Mouse (Mus musculus) liver, postnatal 0 days (tissue): ENCODE measurements around the gene Olfr722. TPM values are rescaled to one million over a fixed set of nuclear protein-coding genes. Genes with fewer than 3 reads are reported as not detected.
"Not testable (repeated sequence)": the region's sequence is repeated elsewhere in the genome, so short reads cannot be mapped to it uniquely, and the experiment has no call there.

ENCODE experiments used
- ATAC-seq: fragments of 200-750 bp; cut with Nextera tagmentation; 2 replicates; pipeline ENCODE4 v1.8.0; 2017; ENCODE audit warnings: mild to moderate bottlenecking, moderate library complexity
- DNase-seq: peaks from one replicate; pipeline ENCODE4 v3.0.0-alpha.2; 2016
- H3K27ac ChIP-seq: fragments of 300-500 bp; sonication (generic); 2 replicates; pipeline ENCODE4 v1.5.1; 2014; ENCODE audit warnings: antibody characterized with exemption, moderate library complexity, mild to moderate bottlenecking, low read depth
- H3K27me3 ChIP-seq: fragments of 300-500 bp; sonication (generic); 2 replicates; pipeline ENCODE4 v1.6.1; 2014; ENCODE audit warnings: low read length, control low read depth, mixed read lengths; ENCODE audit not compliant: insufficient read depth
- H3K36me3 ChIP-seq: fragments of 300-500 bp; sonication (generic); replicated peaks from 2 replicates; pipeline ENCODE4 v1.6.1; 2014; ENCODE audit warnings: mild to moderate bottlenecking, control low read depth, low read length, moderate library complexity, mixed read lengths; ENCODE audit not compliant: insufficient read depth
- H3K4me1 ChIP-seq: fragments of 300-500 bp; sonication (generic); 2 replicates; pipeline ENCODE4 v1.6.1; 2014; ENCODE audit warnings: antibody characterized with exemption, mild to moderate bottlenecking, control low read depth; ENCODE audit not compliant: insufficient read depth
- H3K4me2 ChIP-seq: fragments of 300-500 bp; sonication (generic); 2 replicates; pipeline ENCODE4 v1.6.1; 2014; ENCODE audit warnings: low read depth, mild to moderate bottlenecking, low read length, moderate library complexity, mixed read lengths
- H3K4me3 ChIP-seq: fragments of 300-500 bp; sonication (generic); 2 replicates; pipeline ENCODE4 v1.5.1; 2014; ENCODE audit warnings: low read depth, low read length
- H3K9ac ChIP-seq: fragments of 300-500 bp; sonication (generic); replicated peaks from 2 replicates; pipeline ENCODE4 v1.6.1; 2014; ENCODE audit warnings: mild to moderate bottlenecking, moderate library complexity
- H3K9me3 ChIP-seq: fragments of 300-500 bp; sonication (generic); 2 replicates; pipeline ENCODE4 v1.6.1; 2016; ENCODE audit warnings: mild to moderate bottlenecking, control low read depth, low read length, mixed read lengths
- CTCF ChIP-seq: sonication (generic); IDR thresholded peaks from 2 replicates; pipeline ENCODE4 v1.5.1; 2016; ENCODE audit warnings: antibody characterized with exemption, low read depth
- EP300 ChIP-seq: IDR thresholded peaks from 2 replicates; pipeline ENCODE4 v1.6.1; 2016; ENCODE audit warnings: antibody characterized with exemption, low read depth, mild to moderate bottlenecking
- polyA plus RNA-seq: library from polyadenylated mRNA; unstranded; fragments of >200 nt; fragmentation: Nextera tagmentation; extraction: Ambion mirVana; gene quantifications from 2 replicates; pipeline ENCODE4 v1.2.1, GENCODE M21; 2015

Olfr722 gene
- polyA plus RNA-seq, result not detected in 2 replicates

DNA sequence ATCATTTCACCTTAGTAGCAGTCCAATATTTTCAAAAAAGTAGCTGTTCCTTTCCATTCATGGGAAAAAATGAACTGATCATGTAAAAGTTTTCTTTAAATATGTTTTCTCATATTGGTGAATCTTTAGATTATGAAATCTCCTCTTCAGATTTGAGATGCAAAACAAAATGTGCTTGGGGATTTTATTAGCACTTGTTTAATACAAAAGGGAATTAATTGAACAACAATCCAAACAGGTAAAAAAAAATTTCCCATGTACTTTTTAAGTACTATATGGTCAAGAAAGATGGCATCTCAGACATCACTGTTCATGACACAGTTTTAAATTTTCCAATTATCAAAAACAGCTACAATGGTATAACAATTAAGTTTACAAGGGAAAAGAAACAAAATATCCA is at the start of gene Olfr722:
Olfr722 (minus strand) TSS at position 101 of the 400 bp plus-strand sequence.
- H3K27me3 ChIP-seq, result no peaks in the 10 kb centered on the region

DNA sequence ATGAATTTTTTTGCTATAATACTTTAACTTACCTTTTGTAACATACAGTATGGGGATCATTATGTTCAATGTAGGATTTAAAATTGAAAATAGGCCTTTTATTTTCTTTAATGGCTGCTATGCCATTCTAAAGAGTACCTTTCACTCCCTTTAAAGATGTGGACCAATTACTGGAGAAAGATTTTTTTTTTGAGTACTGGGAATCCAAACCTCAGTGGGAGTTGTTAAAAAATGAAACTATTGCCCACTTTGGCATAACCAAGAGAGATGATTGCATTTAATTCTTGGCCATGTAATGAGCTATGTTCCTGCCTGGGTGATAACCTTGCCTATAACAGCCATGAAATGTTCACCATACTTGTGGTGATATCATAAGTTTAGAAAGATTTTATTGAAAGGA is 29.9 kb upstream of the Olfr722 start, which contains the start of gene Olfr723:
Olfr723 (minus strand) TSS at position 101 of the 400 bp plus-strand sequence.
- DNase-seq, ATAC-seq, H3K4me2 ChIP-seq: not testable (repeated sequence)

More for the DNA sequence above, at the start of gene Olfr722:
- TF ChIP-seq EP300 (no peak), CTCF (no peak)
- no peak for ATAC-seq
- DNase-seq, result no peak
- no peak within 1 kb of the TSS for H3K9ac ChIP-seq
- no peaks in the 10 kb centered on the region; the same call in 1 of the 2 replicates for H3K9me3 ChIP-seq
- no peak within 1 kb of the TSS for H3K4me3 ChIP-seq
- no peak within 1 kb of the TSS for H3K4me2 ChIP-seq
- H3K36me3 ChIP-seq, result no peaks in the 10 kb centered on the region
- H3K4me1 ChIP-seq, result no peaks in the 10 kb centered on the region
- H3K27ac ChIP-seq, result no peak within 1 kb of the TSS

DNA sequence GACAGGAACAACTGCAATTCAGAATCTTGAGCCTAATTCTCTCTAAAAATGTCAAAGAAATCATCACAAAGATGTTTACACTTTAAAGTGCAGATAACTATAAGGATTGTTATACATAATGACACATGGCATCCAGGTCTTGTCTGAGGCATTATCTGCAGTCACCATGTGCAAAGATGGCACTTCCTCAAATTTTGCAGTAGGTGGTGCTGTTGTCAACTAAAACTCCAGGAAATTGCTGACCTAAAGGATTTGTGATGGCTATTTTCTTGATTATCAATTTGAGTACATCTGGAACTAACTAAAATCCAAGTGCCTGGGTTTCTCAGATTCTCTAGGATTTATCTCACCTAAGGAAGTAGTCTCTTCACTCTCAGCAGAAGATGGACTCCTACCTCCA is 41.4 kb downstream of the Olfr722 start:
- H3K9me3 ChIP-seq, result no peaks in the 10 kb centered on the region
- TF ChIP-seq EP300 (no peak), CTCF (peak; percentile 47)
- no peak overlapping the region for H3K9ac ChIP-seq
- H3K27ac ChIP-seq, result no peak overlapping the region
- no peaks in the 10 kb centered on the region for H3K27me3 ChIP-seq
- no peaks in the 10 kb centered on the region for H3K36me3 ChIP-seq
- no peak for ATAC-seq
- no peak overlapping the region for H3K4me2 ChIP-seq
- no peaks in the 10 kb centered on the region for H3K4me1 ChIP-seq
- no peak for DNase-seq
- H3K4me3 ChIP-seq, result no peak overlapping the region

More for the DNA sequence above, 29.9 kb upstream of the Olfr722 start, which contains the start of gene Olfr723:
- H3K36me3 ChIP-seq, H3K9me3 ChIP-seq, H3K27me3 ChIP-seq, H3K9ac ChIP-seq, H3K4me1 ChIP-seq, H3K4me3 ChIP-seq, H3K27ac ChIP-seq: not testable (repeated sequence)

Other genes starting within 250 kb of the Olfr722 start
- 0.18 and 0.32 TPM in 2 replicates for gene Armh4, start 118.6 kb downstream of the Olfr722 start, polyA plus RNA-seq
- not detected in 2 replicates for gene Olfr723, start 29.8 kb upstream of the Olfr722 start, polyA plus RNA-seq
- gene Olfr724, start 61.3 kb upstream of the Olfr722 start, polyA plus RNA-seq, result not detected in 2 replicates
- not detected in 2 replicates for gene Olfr725, start 138.4 kb upstream of the Olfr722 start, polyA plus RNA-seq
- gene Olfr726, start 189.0 kb upstream of the Olfr722 start, polyA plus RNA-seq, result not detected in 2 replicates
- not detected in 2 replicates for gene Olfr727, start 221.2 kb upstream of the Olfr722 start, polyA plus RNA-seq
- gene Olfr728, start 240.7 kb upstream of the Olfr722 start, polyA plus RNA-seq, result not detected in 2 replicates